Mouse (Mus musculus) CH12.LX (cell line): ENCODE results near the gene Ano1. TPM values are rescaled to one million over a fixed set of nuclear protein-coding genes. Genes with fewer than 3 reads are reported as not detected.

Source experiments
- DNase-seq: peaks from one replicate; pipeline ENCODE4 v3.0.0-alpha.2; 2013; ENCODE audit errors: extremely low read depth
- H3K27ac ChIP-seq: 2 replicates; pipeline ENCODE4 v1.5.1; 2012; ENCODE audit warnings: low read depth, mild to moderate bottlenecking, control low read depth, moderate library complexity; ENCODE audit not compliant: insufficient read depth
- H3K27me3 ChIP-seq: replicated peaks from 2 replicates; pipeline ENCODE3; 2012; ENCODE audit warnings: inconsistent platforms
- H3K36me3 ChIP-seq, 2 experiments: replicated peaks in 1 of 2; 2 replicates each; pipeline versions ENCODE3 to v1.6.1; 2012; ENCODE audit warnings: inconsistent platforms in 1 of 2, low read length in 1 of 2, mild to moderate bottlenecking in 1 of 2, mixed read lengths in 1 of 2, moderate library complexity in 1 of 2; ENCODE audit not compliant: control insufficient read depth in 1 of 2, insufficient read depth in 1 of 2
- H3K4me1 ChIP-seq, 2 experiments: 2 replicates each; pipeline ENCODE4 v1.6.1; 2012; ENCODE audit warnings: inconsistent platforms in 1 of 2, moderate library complexity in 1 of 2; ENCODE audit not compliant: insufficient read depth in 2 of 2, control insufficient read depth in 1 of 2
- H3K4me2 ChIP-seq: 2 replicates; pipeline ENCODE4 v1.6.1; 2012; ENCODE audit warnings: low read depth, mild to moderate bottlenecking, control low read depth; ENCODE audit not compliant: poor library complexity, insufficient read depth, severe bottlenecking
- H3K4me3 ChIP-seq, 3 experiments: fragments of 150-350 bp in 1 of 3; sonication (generic) in 1 of 3; replicated peaks in 1 of 3; 2 replicates each; pipeline versions ENCODE3 to v1.5.1; 2011 to 2012; ENCODE audit warnings: low read depth in 2 of 3, low read length in 2 of 3, mild to moderate bottlenecking in 2 of 3, moderate library complexity in 2 of 3, control low read depth in 1 of 3, improper control_type of control experiment in 1 of 3, inconsistent platforms in 1 of 3, mixed read lengths in 1 of 3; ENCODE audit not compliant: poor library complexity in 1 of 3
- H3K79me2 ChIP-seq: replicated peaks from 2 replicates; pipeline ENCODE4 v1.6.1; 2012; ENCODE audit warnings: mild to moderate bottlenecking, moderate library complexity; ENCODE audit not compliant: control insufficient read depth, poor library complexity, insufficient read depth, severe bottlenecking; ENCODE audit errors: extremely low read depth
- H3K9ac ChIP-seq: 2 replicates; pipeline ENCODE4 v1.6.1; 2012; ENCODE audit warnings: low read depth, mild to moderate bottlenecking, control low read depth, moderate library complexity; ENCODE audit not compliant: insufficient read depth
- H3K9me3 ChIP-seq: replicated peaks from 2 replicates; pipeline ENCODE3; 2012; ENCODE audit warnings: low read length, inconsistent platforms, mixed read lengths
- BHLHE40 ChIP-seq: IDR thresholded peaks from 2 replicates; pipeline ENCODE4 v1.6.1; 2011; ENCODE audit warnings: mild to moderate bottlenecking, low read depth, low read length, improper control_type of control experiment
- CHD1 ChIP-seq: IDR thresholded peaks from 2 replicates; pipeline ENCODE4 v1.6.1; 2012; ENCODE audit warnings: low read depth, low read length, improper control_type of control experiment, inconsistent platforms
- CTCF ChIP-seq, 2 experiments: IDR thresholded peaks in 1 of 2; conservative IDR thresholded peaks in 1 of 2; 2 replicates each; pipeline ENCODE4 v1.5.1; 2011 to 2012; ENCODE audit warnings: low read depth in 2 of 2, low read length in 2 of 2, improper control_type of control experiment in 1 of 2, inconsistent platforms in 1 of 2, mild to moderate bottlenecking in 1 of 2, moderate library complexity in 1 of 2
- E2F4 ChIP-seq: IDR thresholded peaks from 2 replicates; pipeline ENCODE4 v1.6.1; 2011; ENCODE audit warnings: low read depth, low read length, improper control_type of control experiment; ENCODE audit not compliant: insufficient replicate concordance
- EP300 ChIP-seq: IDR thresholded peaks from 2 replicates; pipeline ENCODE4 v1.6.1; 2011; ENCODE audit warnings: low read length, improper control_type of control experiment
- ETS1 ChIP-seq: conservative IDR thresholded peaks from 2 replicates; pipeline ENCODE4 v1.6.1; 2012; ENCODE audit warnings: low read depth, mild to moderate bottlenecking, inconsistent platforms, low read length, improper control_type of control experiment, moderate library complexity
- IRF4 ChIP-seq: IDR thresholded peaks from 2 replicates; pipeline ENCODE4 v1.6.1; 2014; ENCODE audit warnings: low read depth, mild to moderate bottlenecking, inconsistent platforms, low read length, improper control_type of control experiment
- JUN ChIP-seq: IDR thresholded peaks from 2 replicates; pipeline ENCODE4 v1.6.1; 2011; ENCODE audit warnings: low read depth, mild to moderate bottlenecking, low read length, improper control_type of control experiment, moderate library complexity; ENCODE audit not compliant: insufficient read depth
- JUND ChIP-seq: conservative IDR thresholded peaks from 2 replicates; pipeline ENCODE4 v1.6.1; 2011; ENCODE audit warnings: low read depth, low read length, improper control_type of control experiment
- MAX ChIP-seq: IDR thresholded peaks from 2 replicates; pipeline ENCODE4 v1.6.1; 2011; ENCODE audit warnings: low read length, improper control_type of control experiment
- MEF2A ChIP-seq: IDR thresholded peaks from 2 replicates; pipeline ENCODE4 v1.6.1; 2014; ENCODE audit warnings: low read depth, mild to moderate bottlenecking, inconsistent platforms, low read length, improper control_type of control experiment, borderline replicate concordance
- MXI1 ChIP-seq: IDR thresholded peaks from 2 replicates; pipeline ENCODE4 v1.6.1; 2011; ENCODE audit warnings: mild to moderate bottlenecking, low read depth, low read length, improper control_type of control experiment
- MYC ChIP-seq: IDR thresholded peaks from 2 replicates; pipeline ENCODE4 v1.6.1; 2011; ENCODE audit warnings: low read depth, mild to moderate bottlenecking, improper control_type of control experiment, low read length
- POLR2A ChIP-seq: IDR thresholded peaks from 2 replicates; pipeline ENCODE4 v1.6.1; 2011; ENCODE audit warnings: low read depth, mild to moderate bottlenecking, improper control_type of control experiment, low read length
- POLR2AphosphoS2 ChIP-seq: IDR thresholded peaks from 2 replicates; pipeline ENCODE4 v1.6.1; 2011; ENCODE audit warnings: low read depth, low read length, improper control_type of control experiment
- RAD21 ChIP-seq: IDR thresholded peaks from 2 replicates; pipeline ENCODE4 v1.6.1; 2011; ENCODE audit warnings: low read depth, mild to moderate bottlenecking, low read length, improper control_type of control experiment, moderate library complexity
- SIN3A ChIP-seq: IDR thresholded peaks from 2 replicates; pipeline ENCODE4 v1.6.1; 2012; ENCODE audit warnings: low read length, improper control_type of control experiment, inconsistent platforms
- USF1 ChIP-seq: IDR thresholded peaks from 2 replicates; pipeline ENCODE4 v1.6.1; 2014; ENCODE audit warnings: low read depth, mild to moderate bottlenecking, inconsistent platforms, low read length, improper control_type of control experiment
- ZC3H11A ChIP-seq: IDR thresholded peaks from 2 replicates; pipeline ENCODE4 v1.6.1; 2012; ENCODE audit warnings: low read depth, mild to moderate bottlenecking, inconsistent platforms, low read length, improper control_type of control experiment
- dilution Hi-C: fragments of 300-500 bp; cut with MboI; formaldehyde crosslinking; loops from 2 replicates; pipeline ENCODE4 v1.14.3; 2020; ENCODE audit warnings: low sequenced_read_pairs; ENCODE audit not compliant: extremely low pct_unique_long_range_greater_than_20kb, extremely low pct_ligation_motif_present
- in situ Hi-C: fragments of 300-500 bp; cut with MboI; formaldehyde crosslinking; loops from 3 replicates; pipeline ENCODE4 v1.14.3; 2019; ENCODE audit warnings: low sequenced_read_pairs, low pct_ligation_motif_present, low pct_unique_long_range_greater_than_20kb, mixed read lengths
- polyA plus RNA-seq: library from polyadenylated mRNA; unstranded; fragments of >175 nt; gene quantifications from 2 replicates; pipeline ENCODE4 v1.2.1, GENCODE M21; 2012; ENCODE audit warnings: low read depth; ENCODE audit not compliant: insufficient read length
- total RNA-seq, 2 experiments: library from RNA; depleted of rRNA; stranded (reverse); fragments of 300-350 nt in 1 of 2; fragments of >200 nt in 1 of 2; gene quantifications; 2 replicates each; pipeline ENCODE4 v1.2.3; 2012 to 2014

Ano1 gene
- total and polyA plus RNA-seq, 3 experiments, result not detected

DNA sequence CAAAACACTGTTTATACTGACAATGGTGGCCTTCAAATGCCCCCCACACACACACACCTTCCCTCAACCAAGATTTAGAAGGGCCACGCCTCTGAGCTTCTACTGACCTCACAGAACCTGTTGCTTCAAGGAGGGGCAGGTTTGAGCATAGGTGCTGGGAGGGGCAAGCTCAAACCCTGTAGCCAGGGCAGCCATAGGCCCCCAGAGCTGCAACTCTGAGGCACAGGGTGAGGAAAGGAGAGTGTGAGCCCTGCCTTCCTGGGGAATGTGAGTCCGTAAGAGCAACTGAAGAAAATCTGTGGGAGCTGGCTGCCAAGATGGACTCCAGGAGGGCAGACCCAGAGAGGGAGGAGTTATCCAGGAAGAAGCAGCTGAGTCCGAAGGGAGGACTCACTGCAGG lies 23.4 kb upstream of the Ano1 start:
- Histone ChIP-seq H3K9ac (no peak overlapping the region), H3K27ac (no peak overlapping the region), H3K9me3 (no peaks in the 10 kb centered on the region)
- in situ Hi-C loops, result no loop called here
- TF ChIP-seq ETS1, result no peak
- TF ChIP-seq POLR2A, result no peak
- no peak for TF ChIP-seq RAD21
- TF ChIP-seq JUN, result no peak
- no peak for TF ChIP-seq MAX
- no peak for TF ChIP-seq CTCF (conservative IDR thresholded peaks at IDR 0.05 in 1 of 2, IDR thresholded peaks at IDR 0.05 in 1 of 2; ENCODE audit: low read depth in 2 of 2, low read length in 2 of 2)
- no peak for TF ChIP-seq E2F4
- TF ChIP-seq POLR2AphosphoS2, result no peak
- no peak for TF ChIP-seq BHLHE40
- TF ChIP-seq EP300, result no peak
- no peak for TF ChIP-seq SIN3A
- TF ChIP-seq CHD1, result no peak
- TF ChIP-seq MYC, result no peak
- no peak for TF ChIP-seq IRF4
- no peak for TF ChIP-seq USF1
- no peak for TF ChIP-seq JUND
- no peak for TF ChIP-seq MXI1
- TF ChIP-seq, all 38 proteins: peak for 0
- Histone ChIP-seq H3K4me2 (no peak overlapping the region), H3K79me2 (no peaks in the 10 kb centered on the region), H3K36me3 (no peaks in the 10 kb centered on the region), H3K4me1 (no peaks in the 10 kb centered on the region), H3K4me3 (no peak overlapping the region), H3K27me3 (peaks cover 95% of the 10 kb centered on the region)
- DNase-seq, result no peak
- dilution Hi-C loops, result no loop called here

DNA sequence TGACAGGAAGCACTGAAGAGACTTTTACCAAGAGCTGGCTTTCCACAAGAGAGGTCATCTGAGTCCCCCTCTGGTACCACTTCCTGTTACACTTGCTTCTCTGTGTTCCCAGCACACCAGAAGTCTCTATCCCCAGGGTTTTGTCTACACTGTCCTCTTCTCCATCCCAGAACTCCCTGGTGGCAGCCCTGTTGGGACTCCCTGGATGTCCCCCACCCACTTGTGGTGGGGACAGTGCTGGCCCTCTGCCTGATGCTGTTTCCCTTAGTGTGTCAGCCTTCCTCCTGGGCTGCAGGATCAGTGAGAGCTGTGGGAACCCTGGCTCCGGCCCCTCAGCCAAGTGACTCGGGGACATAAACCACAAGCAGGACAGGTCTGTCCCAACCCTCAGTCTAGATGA lies 22.5 kb upstream of the Ano1 start:
- H3K4me3 ChIP-seq, result no peak overlapping the region
- DNase-seq, result no peak
- no peaks in the 10 kb centered on the region for H3K9me3 ChIP-seq
- no peak overlapping the region for H3K4me2 ChIP-seq
- no peaks in the 10 kb centered on the region for H3K36me3 ChIP-seq
- peaks cover 97% of the 10 kb centered on the region for H3K27me3 ChIP-seq
- no peaks in the 10 kb centered on the region for H3K79me2 ChIP-seq
- no peak overlapping the region for H3K27ac ChIP-seq
- in situ Hi-C loops, result loop anchor here (5.0 kb wide), 1 partner anchor 192 kb away; the partner anchor contains the start of gene Fadd
- no peak for TF ChIP-seq ZC3H11A
- TF ChIP-seq MEF2A, result no peak
- TF ChIP-seq BHLHE40, result no peak
- TF ChIP-seq MXI1, result no peak
- H3K9ac ChIP-seq, result no peak overlapping the region
- no peaks in the 10 kb centered on the region for H3K4me1 ChIP-seq
- dilution Hi-C loops, result no loop called here
